Mouse (Mus musculus) stomach, embryonic 14.5 days (tissue): Measurements from ENCODE around the gene Rps27rt. TPM values are rescaled to one million over a fixed set of nuclear protein-coding genes. Genes with fewer than 3 reads are reported as not detected.
"Not testable (repeated sequence)": the region's sequence is repeated elsewhere in the genome, so short reads cannot be mapped to it uniquely, and the experiment has no call there.

ENCODE experiments used
- ATAC-seq: fragments of 200-750 bp; cut with Nextera tagmentation; 2 replicates; pipeline ENCODE4 v1.8.0; 2017; ENCODE audit warnings: low read depth, moderate TSS enrichment; ENCODE audit not compliant: insufficient number of reproducible peaks, insufficient read depth, low FRiP score
- H3K27ac ChIP-seq: fragments of 300-500 bp; sonication (generic); 2 replicates; pipeline ENCODE4 v1.5.1; 2014; ENCODE audit warnings: mild to moderate bottlenecking, low read length, moderate library complexity, mixed read lengths
- H3K27me3 ChIP-seq: fragments of 300-500 bp; sonication (generic); 2 replicates; pipeline ENCODE4 v1.6.1; 2014; ENCODE audit warnings: low read length, control low read depth, mixed read lengths; ENCODE audit not compliant: control insufficient read depth, insufficient read depth
- H3K36me3 ChIP-seq: fragments of 300-500 bp; sonication (generic); 2 replicates; pipeline ENCODE4 v1.6.1; 2014; ENCODE audit warnings: mild to moderate bottlenecking, control low read depth, low read length, moderate library complexity, mixed read lengths; ENCODE audit not compliant: control insufficient read depth, insufficient read depth
- H3K4me1 ChIP-seq: fragments of 300-500 bp; sonication (generic); 2 replicates; pipeline ENCODE4 v1.6.1; 2014; ENCODE audit warnings: low read length, control low read depth, mixed read lengths; ENCODE audit not compliant: control insufficient read depth, insufficient read depth
- H3K4me2 ChIP-seq: fragments of 300-500 bp; sonication (generic); replicated peaks from 2 replicates; pipeline ENCODE4 v1.6.1; 2014; ENCODE audit warnings: low read depth, low read length, control low read depth
- H3K4me3 ChIP-seq: fragments of 300-500 bp; sonication (generic); 2 replicates; pipeline ENCODE4 v1.5.1; 2014; ENCODE audit warnings: low read depth, low read length, control low read depth
- H3K9ac ChIP-seq: fragments of 300-500 bp; sonication (generic); replicated peaks from 2 replicates; pipeline ENCODE4 v1.6.1; 2014; ENCODE audit warnings: low read depth, mild to moderate bottlenecking, control low read depth, low read length, moderate library complexity, mixed read lengths
- H3K9me3 ChIP-seq: fragments of 300-500 bp; sonication (generic); 2 replicates; pipeline ENCODE4 v1.6.1; 2016; ENCODE audit warnings: low read depth, low read length, control low read depth; ENCODE audit not compliant: control insufficient read depth
- WGBS: fragments of 180-500 bp; shearing (Covaris S2); extraction: QIAGEN DNeasy Blood & Tissue Kit; methylation state at CpG from one replicate; pipeline ENCODE4 v1.1.7; 2014; 5-methylcytosine and 5-hydroxymethylcytosine counted together
- polyA plus RNA-seq: library from polyadenylated mRNA; unstranded; fragments of >200 nt; fragmentation: Nextera tagmentation; extraction: Ambion mirVana; gene quantifications from 2 replicates; pipeline ENCODE4 v1.2.1, GENCODE M21; 2014

Gene Rps27rt
- polyA plus RNA-seq, 1 experiment from 2014 or later, result 625 TPM

- Histone ChIP-seq H3K4me1 (peaks cover 7% of the 10 kb centered on the region; the same call in 1 of the 2 replicates), H3K9ac (peak overlapping the region; percentile 71), H3K27ac (no peak overlapping the region), H3K4me2 (peak overlapping the region; percentile 86), H3K9me3 (no peaks in the 10 kb centered on the region), H3K27me3 (no peaks in the 10 kb centered on the region), H3K36me3 (no peaks in the 10 kb centered on the region), H3K4me3 (peak overlapping the region; percentile 76)
- peak; percentile 71 for ATAC-seq
- WGBS, result 9% methylated on average over 31 of the region's 31 CpGs
These were observed 4.9 kb downstream of the Rps27rt start for GRCm38 (mm10) chr9:114977461-114978280.

DNA sequence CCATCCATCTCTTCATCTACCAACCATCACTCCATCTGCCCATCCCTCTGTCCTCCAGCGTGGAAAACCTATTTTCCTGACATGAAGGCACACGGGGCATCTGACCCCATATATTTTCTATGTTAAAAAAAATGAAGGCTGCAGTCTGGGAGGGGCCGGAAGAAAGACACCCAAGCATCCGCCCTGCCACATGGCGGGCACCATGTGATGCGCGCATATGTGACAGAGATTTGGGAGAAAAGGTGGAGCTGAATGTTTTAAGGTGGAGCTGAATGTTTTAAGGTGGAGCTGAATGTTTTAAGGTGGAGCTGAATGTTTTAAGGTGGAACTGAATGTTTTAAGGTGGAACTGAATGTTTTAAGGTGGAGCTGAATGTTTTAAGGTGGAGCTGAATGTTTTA lies 16.3 kb downstream of the Rps27rt start:
- not testable (repeated sequence) for H3K4me3 ChIP-seq, H3K4me1 ChIP-seq, H3K27me3 ChIP-seq, H3K36me3 ChIP-seq, H3K4me2 ChIP-seq, H3K9ac ChIP-seq, ATAC-seq, H3K27ac ChIP-seq, H3K9me3 ChIP-seq
- WGBS, result 80% methylated on average over 7 of the region's 7 CpGs

- Histone ChIP-seq H3K4me1 (no peaks in the 10 kb centered on the region), H3K27ac (no peak overlapping the region), H3K36me3 (no peaks in the 10 kb centered on the region), H3K9me3 (no peaks in the 10 kb centered on the region), H3K27me3 (no peaks in the 10 kb centered on the region), H3K4me3 (no peak overlapping the region), H3K4me2 (no peak overlapping the region), H3K9ac (no peak overlapping the region)
- ATAC-seq, result no peak
- WGBS, result 57% methylated on average over 3 of the region's 3 CpGs
These were observed 18.4 kb downstream of the Rps27rt start for GRCm38 (mm10) chr9:114964093-114964492.

- Histone ChIP-seq H3K9me3 (no peaks in the 10 kb centered on the region), H3K4me1 (no peaks in the 10 kb centered on the region), H3K36me3 (no peaks in the 10 kb centered on the region), H3K9ac (no peak overlapping the region), H3K4me3 (no peak overlapping the region), H3K4me2 (no peak overlapping the region), H3K27me3 (no peaks in the 10 kb centered on the region), H3K27ac (no peak overlapping the region; the same call in 1 of the 2 replicates)
- WGBS, result 75% methylated on average over 6 of the region's 6 CpGs
- no peak for ATAC-seq
These were observed 21.7 kb downstream of the Rps27rt start for GRCm38 (mm10) chr9:114960844-114961243.

GRCm38 (mm10) chr9:114960043-114960789 lies 22.3 kb downstream of the Rps27rt start:
- ATAC-seq, result no peak
- H3K9me3 ChIP-seq, result no peaks in the 10 kb centered on the region
- H3K4me3 ChIP-seq, result no peak overlapping the region
- WGBS, result 60% methylated on average over 4 of the region's 4 CpGs
- no peak overlapping the region for H3K9ac ChIP-seq
- H3K27me3 ChIP-seq, result no peaks in the 10 kb centered on the region
- H3K4me1 ChIP-seq, result no peaks in the 10 kb centered on the region
- H3K4me2 ChIP-seq, result no peak overlapping the region
- H3K27ac ChIP-seq, result peak overlapping the region; percentile 29; the same call in 1 of the 2 replicates
- no peaks in the 10 kb centered on the region for H3K36me3 ChIP-seq

GRCm38 (mm10) chr9:114956945-114957344 lies 25.6 kb downstream of the Rps27rt start:
- Histone ChIP-seq H3K36me3 (no peaks in the 10 kb centered on the region), H3K4me3 (no peak overlapping the region), H3K9ac (no peak overlapping the region), H3K27ac (no peak overlapping the region), H3K27me3 (no peaks in the 10 kb centered on the region), H3K9me3 (no peaks in the 10 kb centered on the region), H3K4me2 (no peak overlapping the region), H3K4me1 (no peaks in the 10 kb centered on the region)
- WGBS, result 39% methylated on average over 5 of the region's 5 CpGs
- no peak for ATAC-seq

DNA sequence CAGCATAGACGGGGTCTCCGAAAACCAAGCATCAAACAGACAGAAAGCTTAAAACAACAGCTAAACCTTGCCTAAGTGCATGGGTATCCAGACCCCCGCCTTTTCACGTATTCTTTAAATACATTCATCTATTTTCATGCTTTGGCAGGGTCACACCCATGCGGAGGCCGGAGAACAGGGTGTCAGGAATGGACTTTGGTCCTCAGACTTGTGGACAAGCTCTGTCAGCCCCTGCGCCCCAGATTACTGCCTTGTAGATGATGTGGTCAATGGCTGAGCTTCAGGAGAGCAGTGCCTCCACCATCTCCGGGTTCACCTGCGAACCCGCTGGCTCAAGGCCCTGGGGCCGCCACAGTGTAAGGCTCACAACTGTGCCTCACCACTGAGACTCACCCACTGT lies 27.2 kb downstream of the Rps27rt start:
- H3K4me3 ChIP-seq, result no peak overlapping the region
- no peaks in the 10 kb centered on the region for H3K9me3 ChIP-seq
- no peaks in the 10 kb centered on the region for H3K36me3 ChIP-seq
- ATAC-seq, result no peak
- 86% methylated on average over 11 of the region's 11 CpGs for WGBS
- H3K9ac ChIP-seq, result no peak overlapping the region
- H3K4me1 ChIP-seq, result no peaks in the 10 kb centered on the region
- no peak overlapping the region for H3K4me2 ChIP-seq
- H3K27me3 ChIP-seq, result no peaks in the 10 kb centered on the region
- no peak overlapping the region for H3K27ac ChIP-seq

DNA sequence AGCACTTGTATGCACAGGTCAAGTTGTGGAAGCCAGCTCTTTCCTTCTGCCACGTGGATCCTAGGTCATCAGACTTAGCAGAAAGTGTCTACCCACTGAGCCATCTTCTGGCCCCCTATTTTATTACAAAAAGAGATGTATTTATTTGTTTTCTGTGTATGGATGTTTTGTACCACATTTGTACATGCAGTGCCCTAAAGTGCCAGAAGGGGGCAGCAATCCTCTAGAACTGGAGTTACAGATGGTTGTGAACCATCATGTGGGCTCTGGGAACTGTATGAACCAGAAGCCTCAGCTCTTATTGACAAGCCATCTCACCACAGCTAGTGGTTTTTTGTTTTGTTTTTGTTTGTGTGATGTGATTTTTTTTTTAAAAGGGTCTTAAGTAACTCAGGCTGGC lies 29.7 kb downstream of the Rps27rt start:
- ATAC-seq, result no peak
- no peak overlapping the region for H3K9ac ChIP-seq
- no peaks in the 10 kb centered on the region; the same call in 1 of the 2 replicates for H3K4me1 ChIP-seq
- H3K4me3 ChIP-seq, result no peak overlapping the region
- no peaks in the 10 kb centered on the region for H3K36me3 ChIP-seq
- H3K9me3 ChIP-seq, result no peaks in the 10 kb centered on the region
- no peaks in the 10 kb centered on the region for H3K27me3 ChIP-seq
- H3K4me2 ChIP-seq, result no peak overlapping the region
- WGBS, result 44% methylated on average over 1 of the region's 1 CpGs
- H3K27ac ChIP-seq, result no peak overlapping the region
